Mouse (Mus musculus) bone marrow, adult 2 months (tissue): Measurements from ENCODE around the gene Lix1l. TPM values are rescaled to one million over a fixed set of nuclear protein-coding genes. Genes with fewer than 3 reads are reported as not detected.
A peak's percentile ranks its signal among the peaks of the same experiment; 100 is the strongest.

Experiments
- H3K27ac ChIP-seq: fragments of 200-500 bp; 2 replicates; pipeline ENCODE4 v1.5.1; 2012; ENCODE audit warnings: low read depth, mild to moderate bottlenecking, control low read depth, inconsistent platforms, low read length; ENCODE audit not compliant: control insufficient read depth, poor library complexity, insufficient read depth
- H3K4me1 ChIP-seq: fragments of 200-500 bp; 2 replicates; pipeline ENCODE4 v1.6.1; 2011; ENCODE audit warnings: low read length; ENCODE audit not compliant: control insufficient read depth, insufficient read depth
- H3K4me3 ChIP-seq: fragments of 200-500 bp; replicated peaks from 2 replicates; pipeline ENCODE3; 2011; ENCODE audit warnings: mild to moderate bottlenecking, low read depth, low read length, control low read depth; ENCODE audit not compliant: control insufficient read depth
- CTCF ChIP-seq: fragments of 200-500 bp; IDR thresholded peaks from 2 replicates; pipeline ENCODE4 v1.5.1; 2011; ENCODE audit warnings: low read length, control low read depth; ENCODE audit not compliant: control insufficient read depth, insufficient read depth
- POLR2A ChIP-seq: fragments of 200-500 bp; IDR thresholded peaks from 2 replicates; pipeline ENCODE4 v1.6.1; 2011; ENCODE audit warnings: low read depth, mild to moderate bottlenecking, control low read depth, low read length, borderline replicate concordance; ENCODE audit not compliant: control insufficient read depth
- WGBS: fragments of 180-500 bp; shearing (Covaris S2); methylation state at CpG from one replicate; pipeline ENCODE4 v1.1.7; 2018; 5-methylcytosine and 5-hydroxymethylcytosine counted together
- polyA plus RNA-seq: library from polyadenylated mRNA; stranded (reverse); fragments of >200 nt; gene quantifications from 2 replicates; pipeline ENCODE4 v1.2.4, GENCODE M21; 2011; ENCODE audit warnings: low replicate concordance; ENCODE audit not compliant: missing spikeins, insufficient read depth, insufficient read length

The Lix1l gene
- polyA plus RNA-seq, 1 experiment: 5.7 TPM

DNA sequence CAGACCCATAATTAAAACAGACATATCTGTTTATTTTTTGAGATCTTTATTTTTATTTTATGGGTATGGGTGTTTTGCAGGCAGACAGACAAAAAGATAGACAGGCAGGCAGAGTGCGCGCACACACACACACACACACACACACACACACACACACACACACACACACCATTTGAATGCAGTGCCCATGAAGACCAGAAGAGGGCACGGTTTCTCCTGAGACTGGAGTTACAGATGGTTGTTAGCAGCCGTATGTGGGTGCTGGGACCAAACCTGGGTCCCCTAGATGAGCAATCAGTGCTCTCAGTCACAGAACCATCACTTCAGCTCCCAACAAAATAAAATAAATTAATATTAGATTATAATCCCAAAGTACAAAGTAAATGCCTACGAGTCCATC, 17.6 kb upstream of the Lix1l start:
- TF ChIP-seq POLR2A (no peak), CTCF (no peak)
- Histone ChIP-seq H3K4me3 (no peak overlapping the region), H3K4me1 (no peaks in the 10 kb centered on the region), H3K27ac (no peak overlapping the region)
- 84% methylated on average over 5 of the region's 5 CpGs for WGBS

DNA sequence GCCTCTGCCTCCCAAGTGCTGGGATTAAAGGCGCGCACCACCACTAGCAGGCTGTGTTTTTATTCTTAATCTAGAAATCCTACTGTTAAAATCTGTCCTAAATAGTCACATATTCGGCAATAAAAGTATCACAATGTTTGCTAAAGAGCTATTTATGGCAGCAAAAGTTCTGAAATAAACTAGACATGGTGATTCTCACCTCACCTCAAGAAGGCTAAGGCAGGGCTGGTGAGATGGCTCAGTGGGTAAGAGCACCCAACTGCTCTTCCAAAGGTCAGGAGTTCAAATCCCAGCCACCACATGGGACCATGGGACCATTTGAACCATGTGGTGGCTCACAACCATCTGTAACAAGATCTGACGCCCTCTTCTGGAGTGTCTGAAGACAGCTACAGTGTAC, 10.3 kb upstream of the Lix1l start:
- TF ChIP-seq POLR2A: no peak
- no peak for TF ChIP-seq CTCF
- Histone ChIP-seq H3K4me3 (no peak overlapping the region), H3K27ac (no peak overlapping the region), H3K4me1 (no peaks in the 10 kb centered on the region)
- WGBS: 82% methylated on average over 4 of the region's 4 CpGs

DNA sequence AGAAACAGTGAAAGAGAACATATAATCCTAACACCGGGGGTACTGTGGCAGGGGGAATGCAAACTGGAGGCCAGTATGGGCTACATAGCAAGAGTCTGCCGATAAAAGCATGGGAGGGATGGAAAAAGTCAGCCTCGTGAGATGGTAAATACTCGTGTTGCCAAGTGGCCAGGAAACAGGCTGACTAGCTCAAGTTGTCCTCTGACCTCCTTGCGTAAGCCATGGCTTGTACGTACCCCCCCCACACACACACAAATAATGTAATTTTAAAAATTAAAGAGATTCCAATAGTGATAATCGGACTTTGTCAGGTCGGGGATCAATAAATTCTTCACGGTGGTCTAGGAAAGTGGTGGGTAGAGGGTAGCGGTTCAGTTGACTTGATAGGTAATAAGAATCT, 7.6 kb upstream of the Lix1l start:
- Histone ChIP-seq H3K4me3 (peak overlapping the region; percentile 83), H3K27ac (no peak overlapping the region; the same call in 1 of the 2 replicates), H3K4me1 (no peaks in the 10 kb centered on the region; the same call in 1 of the 2 replicates)
- TF ChIP-seq POLR2A: no peak
- TF ChIP-seq CTCF: no peak
- WGBS: 2% methylated on average over 10 of the region's 10 CpGs

DNA sequence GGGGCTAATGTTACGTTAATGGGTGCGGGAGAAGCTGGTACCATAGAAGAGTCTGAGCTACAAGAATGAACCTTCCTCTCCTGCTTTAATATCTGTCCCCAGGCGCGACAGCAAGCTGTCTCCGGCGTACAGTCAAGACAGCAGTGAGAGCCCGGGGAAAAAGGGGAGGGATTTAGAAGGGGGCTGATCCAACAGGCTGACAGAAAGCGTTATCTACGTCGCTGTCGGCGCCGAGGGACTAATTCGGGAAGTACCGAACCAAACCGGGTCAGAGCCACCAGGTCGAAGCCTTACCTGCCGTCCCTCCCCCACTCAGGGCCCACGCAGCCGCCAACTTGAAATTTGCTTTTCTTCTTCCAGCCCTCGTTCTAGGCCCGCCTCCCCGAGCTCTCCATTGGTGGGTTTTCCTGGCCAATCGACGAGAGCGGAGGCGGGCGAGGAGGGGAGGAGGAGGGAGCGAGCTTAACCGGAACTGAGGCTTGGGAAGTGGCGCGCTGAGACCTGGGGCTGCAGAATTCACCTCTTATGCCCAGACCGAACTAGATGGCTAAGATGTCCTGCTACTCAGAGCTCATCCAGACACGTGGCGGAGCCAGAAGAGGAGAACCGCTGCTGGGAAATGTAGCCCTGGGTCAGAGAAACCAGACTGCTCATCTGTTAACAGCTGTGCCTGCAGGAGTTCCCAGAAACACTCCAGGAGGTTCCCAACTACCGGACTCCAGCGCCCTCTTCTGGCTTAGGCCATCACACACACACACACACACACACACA, 7.0 kb upstream of the Lix1l start, which contains the start of gene Polr3gl:
Gene Polr3gl (minus strand): TSS at position 392 of the 771 bp plus-strand sequence.
- under 1% methylated on average over 38 of the region's 38 CpGs for WGBS

DNA sequence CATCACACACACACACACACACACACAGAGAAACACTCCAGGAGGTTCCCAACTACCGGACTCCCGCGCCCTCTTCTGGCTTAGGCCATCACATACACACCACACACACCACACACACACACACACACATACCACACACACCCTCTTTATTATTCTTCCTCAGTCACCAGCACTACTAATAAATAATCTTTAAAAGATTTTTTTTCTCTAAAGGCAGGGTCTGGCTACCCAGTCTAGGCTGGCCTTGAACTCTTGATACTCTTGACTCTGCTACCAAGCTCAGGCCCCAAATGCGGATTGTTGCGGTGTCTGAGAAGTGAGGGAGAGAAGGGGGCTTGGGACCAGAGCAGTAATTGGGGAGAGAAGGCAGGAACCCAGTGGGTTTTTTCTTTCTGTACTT, 6.1 kb upstream of the Lix1l start:
- Histone ChIP-seq H3K27ac (no peak overlapping the region), H3K4me3 (no peak overlapping the region), H3K4me1 (no peaks in the 10 kb centered on the region; the same call in 1 of the 2 replicates)
- 97% methylated on average over 5 of the region's 5 CpGs for WGBS
- no peak for TF ChIP-seq CTCF
- no peak for TF ChIP-seq POLR2A

More for the DNA sequence above, 7.0 kb upstream of the Lix1l start, which contains the start of gene Polr3gl:
- Histone ChIP-seq H3K4me1 (no peaks in the 10 kb centered on the region; the same call in 1 of the 2 replicates), H3K4me3 (peak within 1 kb of the TSS; percentile 83), H3K27ac (peak within 1 kb of the TSS; percentile 67)
- peak; percentile 9; the same call in 1 of the 2 replicates for TF ChIP-seq CTCF
- peak; percentile 65; the same call in 1 of the 2 replicates for TF ChIP-seq POLR2A

DNA sequence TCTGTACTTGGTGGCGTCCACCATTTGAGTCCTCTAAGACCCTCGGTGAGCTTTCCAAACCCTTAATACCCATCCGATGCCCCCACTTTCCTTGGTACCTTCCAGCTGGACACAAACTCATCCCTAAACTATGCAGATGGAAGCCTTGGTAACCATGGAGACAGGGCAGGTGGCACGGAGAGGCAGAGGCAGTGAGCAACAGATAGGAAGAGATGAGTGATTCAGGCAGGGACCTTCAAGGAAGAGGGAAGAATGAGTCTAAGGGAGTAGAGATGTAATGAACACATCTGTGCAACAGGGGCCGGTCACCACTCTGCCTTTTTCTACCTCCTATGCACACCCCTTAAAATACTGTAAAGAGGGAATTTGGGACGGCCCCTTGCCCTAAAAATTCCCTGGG, 5.3 kb upstream of the Lix1l start:
- H3K27ac ChIP-seq: no peak overlapping the region
- 42% methylated on average over 6 of the region's 6 CpGs for WGBS

DNA sequence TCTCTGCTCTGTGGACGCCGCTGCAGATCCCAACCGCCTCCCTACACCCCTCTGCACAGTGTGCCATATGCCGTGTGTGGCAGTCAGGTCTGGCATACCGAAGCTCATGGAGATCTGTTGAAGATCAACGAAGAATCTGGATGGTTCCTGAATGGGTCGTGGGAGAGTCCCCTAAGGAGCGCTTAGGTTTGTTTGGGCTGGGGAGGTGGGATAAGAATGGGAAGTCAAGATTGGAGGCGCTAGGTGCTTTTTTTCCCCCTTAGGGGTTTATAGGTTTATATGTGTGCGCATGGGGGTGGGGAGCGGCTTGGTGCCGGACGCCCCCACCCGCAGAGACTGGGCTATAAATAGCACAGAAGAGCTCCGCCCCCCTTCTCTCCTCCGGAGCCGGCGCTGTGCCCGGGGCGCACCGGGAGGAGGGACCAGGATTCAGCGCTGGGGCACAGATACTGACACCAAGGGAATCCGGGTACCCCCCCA, 4.7 kb upstream of the Lix1l start, which contains the start of gene Ankrd34a:
Gene Ankrd34a (plus strand): TSS at position 409 of the 480 bp plus-strand sequence.
- H3K27ac ChIP-seq: no peak within 1 kb of the TSS
- WGBS: 4% methylated on average over 22 of the region's 23 CpGs
- TF ChIP-seq CTCF (no peak), POLR2A (no peak)
- H3K4me1 ChIP-seq: no peaks in the 10 kb centered on the region; the same call in 1 of the 2 replicates
- H3K4me3 ChIP-seq: no peak within 1 kb of the TSS

More for the DNA sequence above, 5.3 kb upstream of the Lix1l start:
- TF ChIP-seq CTCF (no peak), POLR2A (no peak)
- H3K4me3 ChIP-seq: no peak overlapping the region
- no peaks in the 10 kb centered on the region; the same call in 1 of the 2 replicates for H3K4me1 ChIP-seq

DNA sequence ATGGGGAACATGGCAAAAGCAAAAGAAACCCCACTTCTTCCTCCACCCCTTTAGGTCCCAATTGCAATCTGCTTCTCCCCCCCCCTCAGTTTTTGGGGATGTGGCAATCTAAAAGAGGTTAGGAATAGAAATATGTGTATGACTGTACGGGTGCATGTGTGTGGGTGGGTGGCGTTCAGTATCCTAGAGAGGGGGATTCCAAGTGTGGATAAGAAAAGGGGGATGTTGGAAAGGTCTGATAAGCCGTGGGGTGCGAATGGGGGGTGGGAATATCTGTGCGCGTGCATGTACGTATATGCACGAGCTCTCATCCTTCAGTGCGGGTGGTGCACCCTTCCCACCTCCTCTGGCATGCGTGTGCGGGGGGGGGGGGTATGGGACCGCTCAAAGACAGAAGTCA, 4.1 kb upstream of the Lix1l start:
- H3K27ac ChIP-seq: no peak overlapping the region
- TF ChIP-seq CTCF (no peak), POLR2A (no peak)
- no peak overlapping the region for H3K4me3 ChIP-seq
- 2% methylated on average over 9 of the region's 12 CpGs for WGBS
- H3K4me1 ChIP-seq: peaks cover 1% of the 10 kb centered on the region; the same call in 1 of the 2 replicates

DNA sequence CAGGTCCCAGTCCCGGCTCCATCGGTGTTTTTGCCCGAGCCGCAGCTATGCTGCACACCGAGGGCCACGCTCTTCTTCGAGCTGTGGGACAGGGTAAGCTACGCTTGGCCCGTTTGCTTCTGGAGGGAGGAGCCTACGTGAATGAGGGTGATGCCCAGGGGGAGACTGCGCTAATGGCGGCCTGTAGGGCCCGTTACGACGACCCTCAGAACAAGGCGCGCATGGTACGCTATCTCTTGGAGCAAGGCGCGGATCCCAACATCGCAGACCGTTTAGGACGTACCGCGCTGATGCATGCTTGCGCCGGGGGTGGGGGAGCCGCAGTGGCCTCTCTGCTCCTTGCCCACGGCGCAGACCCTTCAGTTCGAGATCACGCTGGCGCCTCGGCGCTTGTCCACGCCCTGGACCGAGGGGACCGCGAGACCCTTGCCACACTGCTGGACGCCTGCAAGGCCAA, 3.5 kb upstream of the Lix1l start:
- Histone ChIP-seq H3K4me1 (peaks cover 1% of the 10 kb centered on the region; the same call in 1 of the 2 replicates), H3K4me3 (no peak overlapping the region), H3K27ac (no peak overlapping the region)
- under 1% methylated on average over 40 of the region's 40 CpGs for WGBS
- TF ChIP-seq CTCF (no peak), POLR2A (no peak)
